Mouse (Mus musculus) gonadal fat pad, adult 2 months (tissue): ENCODE measurements around the gene Card6. TPM values are rescaled to one million over a fixed set of nuclear protein-coding genes. Genes with fewer than 3 reads are reported as not detected.
"Not testable (repeated sequence)": the region's sequence is repeated elsewhere in the genome, so short reads cannot be mapped to it uniquely, and the experiment has no call there.

Experiments used
- DNase-seq: peaks from one replicate; pipeline ENCODE4 v3.0.0-alpha.2; 2012; ENCODE audit warnings: low read depth
- polyA plus RNA-seq: library from polyadenylated mRNA; depleted of rRNA; stranded (reverse); fragments of >200 nt; gene quantifications from 2 replicates; pipeline ENCODE4 v1.2.3, GENCODE M21; 2012

Card6 gene
- polyA plus RNA-seq, 1 experiment, result 2.4 TPM

DNA sequence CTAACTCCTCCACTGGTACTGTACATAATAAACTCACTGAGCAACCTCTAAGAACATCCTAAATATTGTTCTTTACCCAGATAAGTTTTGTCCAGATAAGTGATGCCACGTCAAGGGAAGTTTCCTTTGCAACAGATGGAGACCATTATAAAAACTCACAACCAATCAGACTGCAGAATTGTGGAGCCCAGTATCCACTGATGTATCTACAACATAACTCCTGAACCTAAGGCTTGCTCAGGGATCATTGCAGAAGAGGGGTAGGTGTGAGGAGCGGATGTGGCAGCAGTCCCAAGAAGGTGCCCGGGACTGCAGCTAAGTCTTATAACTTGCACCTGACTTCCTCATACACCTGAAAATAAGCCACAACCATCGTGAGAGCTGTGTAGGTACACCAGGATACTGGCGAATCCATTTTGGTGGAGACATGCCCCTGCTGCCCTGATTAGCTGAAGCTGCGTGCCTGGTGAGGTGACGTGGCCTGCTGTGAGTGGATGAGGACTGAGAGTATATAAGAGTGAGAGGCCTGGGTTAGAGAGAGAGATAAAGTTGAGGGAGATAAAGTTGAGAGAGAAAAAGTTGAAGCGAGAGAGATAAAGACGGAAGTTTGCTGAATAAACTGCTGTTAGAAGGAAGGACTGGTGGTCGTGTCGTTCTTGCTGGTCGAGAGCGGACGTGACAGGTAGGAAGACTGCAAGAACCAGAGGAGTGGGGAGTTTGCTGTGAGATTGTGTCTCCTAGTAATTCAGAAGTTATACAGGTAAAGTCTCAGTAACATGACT lies 22.7 kb upstream of the Card6 start:
- not testable (repeated sequence) for DNase-seq

DNA sequence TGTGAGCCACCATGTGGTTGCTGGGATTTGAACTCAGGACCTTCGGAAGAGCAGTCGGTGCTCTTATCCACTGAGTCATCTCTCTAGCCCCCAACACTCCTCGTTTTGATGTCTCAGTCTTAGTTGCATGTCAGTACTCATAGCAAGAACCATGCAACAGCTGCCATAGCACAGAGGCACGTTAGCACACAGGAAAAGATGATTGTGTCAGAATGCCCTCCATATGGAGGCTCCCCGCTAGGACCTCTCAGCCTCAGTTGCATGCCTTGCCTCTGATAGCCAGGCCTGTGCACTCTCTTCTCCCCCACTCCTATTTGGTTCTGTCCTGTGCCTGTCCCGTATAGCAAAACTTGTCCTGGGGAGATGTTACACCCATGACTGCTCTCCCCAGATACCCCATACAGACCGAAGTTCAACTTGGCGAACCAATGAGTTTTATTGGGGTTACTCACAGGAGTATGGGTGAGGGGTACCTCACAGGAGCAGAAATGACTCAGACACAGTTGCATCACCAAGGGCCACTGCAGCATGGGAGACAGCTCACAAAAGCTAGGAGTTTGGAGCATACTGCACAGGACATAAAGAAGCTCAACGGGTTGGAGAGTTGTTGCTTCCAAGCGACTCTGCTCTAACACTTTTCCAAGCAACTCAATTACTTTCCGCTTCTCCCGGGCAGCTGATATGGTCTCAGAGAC lies 20.9 kb upstream of the Card6 start:
- no peak for DNase-seq

DNA sequence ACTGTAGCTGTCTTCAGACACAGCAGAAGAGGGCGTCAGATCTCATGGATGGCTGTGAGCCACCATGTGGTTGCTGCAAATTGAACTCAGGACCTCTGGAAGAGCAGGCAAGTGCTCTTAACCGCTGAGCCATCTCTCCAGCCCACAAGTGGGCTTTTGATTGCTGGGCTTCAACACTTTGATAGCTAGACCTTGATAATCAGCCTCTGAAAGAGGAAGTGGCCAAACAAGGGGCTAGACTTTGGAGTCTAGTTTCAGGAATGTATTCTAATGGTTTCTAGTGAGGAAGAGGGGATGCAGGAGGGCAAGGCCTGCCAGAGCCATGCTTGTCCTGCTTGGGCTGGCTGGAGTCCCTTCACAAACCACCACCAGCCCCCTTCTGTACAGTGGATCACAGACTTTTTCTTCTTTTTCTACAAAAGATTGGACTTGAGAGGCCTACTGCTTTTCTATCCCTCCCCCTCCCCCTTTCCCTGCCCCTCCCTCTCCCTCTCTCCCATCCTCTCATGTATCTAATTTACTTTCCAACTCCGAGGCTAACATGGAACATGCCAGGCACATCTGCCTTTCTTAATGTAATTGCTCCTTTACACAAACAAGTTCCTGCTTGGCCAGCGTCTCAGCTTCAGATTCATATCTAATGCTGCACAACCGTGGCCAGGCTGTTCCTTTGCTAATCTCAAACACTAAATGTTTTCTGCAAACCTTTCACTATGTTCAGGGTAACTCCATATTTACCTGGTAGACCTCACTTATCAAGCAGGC lies 20.0 kb upstream of the Card6 start:
- DNase-seq, result no peak

DNA sequence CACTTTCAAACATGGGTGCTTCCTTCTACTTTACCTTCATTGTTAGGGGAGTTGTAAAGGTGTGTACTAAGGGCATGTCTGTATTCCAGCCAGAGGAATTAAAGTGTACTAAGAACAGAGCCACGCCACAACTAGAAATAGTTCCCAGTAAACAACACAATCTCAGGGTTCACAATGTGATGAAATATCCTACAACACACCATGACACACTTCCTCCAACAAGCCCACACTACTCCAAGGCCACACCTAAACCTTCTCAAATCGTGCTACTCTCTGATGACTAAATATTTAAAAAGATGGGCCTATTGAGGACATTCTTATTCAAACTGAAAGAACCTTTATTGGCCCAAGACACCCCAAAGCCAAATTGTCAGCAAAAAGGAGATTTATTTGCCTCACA lies 19.1 kb upstream of the Card6 start:
- DNase-seq, result no peak

DNA sequence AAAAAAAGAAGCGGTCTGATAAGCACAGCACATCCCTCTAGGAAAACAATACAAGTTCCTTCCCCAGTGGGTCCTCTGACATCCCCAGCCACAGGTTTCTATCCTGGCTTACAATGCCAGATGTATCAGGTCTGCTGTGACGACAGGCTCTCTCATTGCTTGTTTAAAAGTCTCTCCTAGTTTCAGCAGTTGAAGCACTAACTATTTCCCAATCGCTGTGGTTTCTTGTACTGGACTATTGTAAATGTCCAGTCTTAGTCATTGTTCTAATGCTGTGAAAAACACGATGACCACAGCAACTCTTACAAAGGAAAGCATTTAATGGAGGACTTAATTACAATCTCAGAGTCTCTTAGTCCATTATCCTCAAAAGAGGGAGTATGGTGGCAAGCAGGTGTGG lies 18.1 kb upstream of the Card6 start:
- DNase-seq, result no peak

DNA sequence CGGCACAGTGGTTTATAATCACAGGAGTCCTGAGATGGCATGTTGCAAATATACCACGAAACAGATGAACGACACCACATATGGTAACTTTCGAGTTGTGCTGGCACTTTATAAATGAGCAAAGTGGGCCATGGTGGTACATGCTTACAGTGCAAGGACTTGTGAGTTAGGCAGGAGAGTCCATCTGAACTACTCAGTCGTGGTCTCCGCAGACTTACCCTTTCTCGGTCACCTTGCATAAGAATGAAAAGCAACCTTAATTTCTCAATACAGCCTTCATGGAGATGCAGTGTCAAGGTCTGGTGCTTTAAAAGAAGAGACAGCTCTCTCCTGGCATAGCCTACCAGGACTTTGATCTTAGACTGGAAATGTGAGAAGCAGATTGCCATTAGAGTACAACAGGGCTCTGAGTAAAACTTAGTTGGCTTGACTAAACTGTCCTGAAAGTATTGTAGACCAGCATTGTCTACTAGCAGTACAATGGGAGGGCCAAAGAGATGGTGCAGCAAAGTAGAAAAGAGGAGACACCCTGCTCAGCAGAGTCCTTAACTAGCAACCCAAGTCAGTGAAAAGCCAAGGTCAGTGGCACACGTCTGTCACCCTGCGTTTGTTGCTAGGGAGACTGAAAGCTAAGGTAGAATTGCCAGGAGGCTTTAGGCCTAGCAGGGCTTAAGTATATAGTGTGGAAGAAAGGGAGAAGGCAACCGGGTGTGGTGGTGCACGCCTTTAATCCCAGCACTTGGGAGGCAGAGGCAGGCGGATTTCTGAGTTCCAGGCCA lies 13.4 kb upstream of the Card6 start:
- DNase-seq, result no peak

DNA sequence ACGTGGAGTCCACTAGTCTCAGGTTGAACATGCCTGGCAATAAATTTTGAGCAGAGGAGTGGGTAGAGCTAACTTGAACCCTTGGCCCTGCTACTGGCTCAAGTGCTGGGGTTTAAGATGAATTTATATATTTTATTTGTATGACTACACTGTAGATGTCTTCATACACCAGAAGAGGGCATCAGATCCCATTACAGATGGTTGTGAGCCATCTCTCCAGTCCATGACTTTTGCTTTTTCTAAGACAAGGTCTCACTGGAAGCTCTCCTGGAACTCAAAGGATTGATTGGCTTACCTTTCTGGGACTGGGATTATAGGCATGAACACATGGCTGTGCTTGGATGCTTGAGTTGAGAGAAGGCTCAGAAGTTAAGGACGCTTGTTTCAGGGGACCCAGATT lies 11.4 kb upstream of the Card6 start:
- no peak for DNase-seq

DNA sequence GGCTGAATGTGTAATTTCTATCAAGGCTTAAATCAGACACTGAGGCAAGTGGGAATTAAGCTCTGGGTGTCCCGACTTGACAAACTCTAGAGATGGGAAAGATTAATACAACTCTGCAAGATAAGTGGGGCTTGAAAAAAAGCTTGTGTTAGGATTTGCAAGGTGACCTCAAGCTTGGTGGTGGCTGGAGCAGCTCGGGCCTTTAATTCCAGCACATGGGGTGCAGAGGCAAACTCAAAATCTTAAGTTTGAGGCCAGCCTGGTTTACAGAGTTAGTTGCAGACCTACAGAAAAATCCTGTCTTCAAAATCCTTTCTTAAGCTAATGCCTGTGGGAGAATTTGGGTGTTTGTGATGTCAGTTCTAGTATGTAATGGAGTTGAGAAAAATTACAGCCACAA lies 10.9 kb upstream of the Card6 start:
- DNase-seq, result no peak

DNA sequence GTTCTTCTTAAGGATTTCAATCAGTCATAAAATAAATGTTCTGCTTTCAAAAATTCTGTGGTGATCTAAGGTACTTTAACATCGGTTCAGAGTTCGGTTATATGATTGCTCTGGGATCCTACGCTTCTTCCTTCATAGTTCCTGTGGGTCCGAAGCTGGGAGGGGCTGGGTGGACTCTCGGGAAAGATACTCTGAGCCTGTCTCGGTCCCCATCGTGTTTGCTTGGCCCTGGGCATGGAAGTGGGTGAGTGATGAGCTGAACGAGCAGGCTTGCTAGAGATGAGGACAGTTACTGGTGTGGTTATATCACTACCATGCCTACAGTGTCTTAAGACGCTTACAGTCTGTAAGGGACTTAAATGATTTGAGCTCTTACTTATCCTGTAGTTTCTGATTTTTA lies 10.3 kb upstream of the Card6 start:
- DNase-seq, result no peak

DNA sequence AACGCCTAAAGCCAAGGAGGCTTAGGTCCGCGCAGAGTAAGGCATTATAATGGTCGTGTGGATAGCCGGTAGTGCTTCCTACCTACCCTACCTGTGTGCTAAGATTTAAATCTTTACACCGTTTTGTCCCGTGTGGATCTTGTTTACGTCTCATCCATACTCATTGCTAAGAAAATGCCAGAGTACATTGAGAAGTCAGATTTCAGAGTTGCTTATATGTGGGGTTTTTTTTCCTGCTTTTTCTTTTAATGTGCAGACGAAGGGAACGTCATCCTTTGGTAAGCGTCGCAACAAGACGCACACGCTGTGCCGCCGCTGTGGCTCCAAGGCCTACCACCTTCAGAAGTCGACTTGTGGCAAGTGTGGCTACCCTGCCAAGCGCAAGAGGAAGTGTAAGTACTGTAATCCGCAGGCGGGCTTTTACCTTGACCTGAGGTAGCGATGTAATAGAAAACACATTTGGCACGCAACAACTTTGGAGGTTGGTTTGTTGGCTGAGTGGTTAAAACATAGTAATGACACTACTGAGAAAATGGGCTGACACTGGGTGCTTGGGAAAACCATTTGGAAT lies 8.8 kb upstream of the Card6 start:
- DNase-seq, result no peak

DNA sequence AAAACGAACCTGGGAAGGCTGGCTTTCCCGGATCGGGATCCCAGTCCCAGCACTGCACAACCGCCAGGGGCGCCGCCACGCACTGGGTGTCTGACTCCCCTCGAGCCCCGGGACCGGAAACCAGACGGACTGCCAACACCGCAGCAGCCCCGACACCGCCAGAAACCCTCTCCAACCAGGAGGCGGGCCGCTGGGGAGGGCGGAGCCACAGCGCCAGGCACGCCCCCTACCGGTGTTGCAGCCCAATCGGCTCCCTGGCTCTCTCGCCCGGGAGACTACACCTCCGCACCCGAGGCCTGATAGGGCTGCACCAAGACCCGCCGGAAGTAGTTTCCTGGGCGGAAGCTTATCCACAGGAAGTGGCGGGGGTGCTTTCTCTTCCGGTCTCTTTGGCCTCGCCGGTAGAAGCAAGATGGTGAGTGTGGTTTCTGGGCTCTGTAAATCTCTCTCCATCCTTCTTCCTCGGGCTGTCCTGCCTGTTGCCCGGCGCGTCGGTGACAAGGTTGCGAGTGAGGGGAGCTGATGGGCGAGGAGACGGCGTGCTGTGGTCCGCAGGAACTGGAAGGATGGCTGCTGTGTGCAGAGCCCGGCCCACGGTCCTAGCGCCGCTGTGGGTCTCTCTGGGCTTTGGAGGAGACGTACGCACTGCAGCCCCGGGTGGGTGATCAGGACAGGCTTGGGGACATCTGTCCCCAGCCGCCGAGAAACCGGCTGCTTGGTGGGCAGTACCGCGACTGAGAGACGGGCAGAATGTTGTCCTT lies 8.1 kb upstream of the Card6 start, which contains the start of gene Rpl37:
Gene Rpl37 (plus strand): TSS at position 376 of the 761 bp plus-strand sequence.
- DNase-seq, result peak; percentile 69

DNA sequence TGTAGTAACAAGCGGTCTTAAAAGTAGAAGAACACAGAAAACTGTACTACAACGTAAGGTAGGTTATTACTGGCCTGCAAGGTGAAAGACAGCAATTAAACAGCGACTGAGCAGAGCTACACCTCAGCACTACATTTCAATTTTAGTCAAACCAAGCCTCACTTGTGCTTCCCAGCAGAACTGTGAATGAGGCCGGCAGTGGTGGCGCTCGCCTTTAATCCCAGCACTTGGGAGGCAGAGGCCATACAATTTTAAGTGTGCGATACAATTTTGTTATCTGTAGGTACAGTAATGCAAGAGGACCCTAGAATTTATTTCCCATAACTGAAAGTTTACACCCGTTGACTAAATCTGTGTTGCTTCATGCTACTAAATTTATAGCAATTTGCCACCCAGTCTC lies 6.8 kb upstream of the Card6 start:
- DNase-seq, result no peak

DNA sequence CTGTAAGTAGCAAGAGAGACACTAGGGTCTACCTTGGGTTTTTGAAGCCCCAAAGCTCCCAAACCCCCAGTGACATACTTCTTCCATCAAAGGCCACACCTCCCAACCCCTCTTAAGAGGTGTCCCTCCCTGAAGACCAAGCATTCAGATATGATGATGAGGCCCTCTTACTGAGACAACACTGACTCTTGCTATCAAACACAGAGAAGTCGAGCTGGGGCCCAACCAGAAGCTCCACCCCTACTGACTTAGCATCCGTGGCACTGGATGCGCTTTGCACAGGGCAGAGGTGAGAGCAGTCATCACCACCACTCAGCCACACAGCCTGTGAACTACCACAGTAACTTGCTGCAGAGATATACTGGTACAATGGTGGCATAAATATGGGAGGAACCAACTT lies 4.3 kb upstream of the Card6 start:
- no peak for DNase-seq

DNA sequence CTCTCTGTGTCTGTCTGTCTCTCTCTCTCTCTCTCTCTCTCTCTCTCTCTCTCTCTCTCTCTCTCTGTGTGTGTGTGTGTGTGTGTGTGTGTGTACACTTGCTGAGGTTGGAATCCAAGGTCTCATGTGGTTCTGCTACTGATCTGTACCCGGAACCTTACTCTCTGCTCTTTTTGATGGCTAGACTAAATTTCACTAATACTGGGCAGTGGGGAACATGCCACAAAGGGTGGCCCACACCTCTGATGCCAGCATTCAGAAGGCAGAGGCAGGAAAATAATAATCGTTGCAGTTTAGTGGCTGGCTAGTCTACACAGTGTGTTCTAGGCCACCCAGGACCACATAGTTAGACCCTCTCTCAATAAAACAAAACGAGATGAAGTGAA lies 309 bp upstream of the Card6 start:
- DNase-seq, result no peak

DNA sequence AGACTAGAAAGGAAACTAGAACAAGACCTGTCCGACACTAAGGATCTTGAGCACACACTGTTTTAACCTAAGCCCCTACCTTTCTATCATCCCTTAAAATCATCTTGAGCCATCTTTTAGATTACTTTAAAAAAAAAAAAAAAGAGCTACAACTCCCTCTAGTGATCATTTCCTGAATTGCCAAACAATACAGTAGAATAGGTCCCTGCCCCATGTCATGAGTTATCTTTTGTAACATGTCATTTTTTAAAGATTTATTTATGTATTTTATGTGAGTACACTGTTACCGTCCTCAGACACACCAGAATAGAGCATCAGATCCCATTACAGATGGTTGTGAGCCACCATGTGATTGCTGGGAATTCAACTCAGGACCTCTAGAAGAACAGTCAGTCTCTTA lies 2.0 kb downstream of the Card6 start:
- no peak for DNase-seq

DNA sequence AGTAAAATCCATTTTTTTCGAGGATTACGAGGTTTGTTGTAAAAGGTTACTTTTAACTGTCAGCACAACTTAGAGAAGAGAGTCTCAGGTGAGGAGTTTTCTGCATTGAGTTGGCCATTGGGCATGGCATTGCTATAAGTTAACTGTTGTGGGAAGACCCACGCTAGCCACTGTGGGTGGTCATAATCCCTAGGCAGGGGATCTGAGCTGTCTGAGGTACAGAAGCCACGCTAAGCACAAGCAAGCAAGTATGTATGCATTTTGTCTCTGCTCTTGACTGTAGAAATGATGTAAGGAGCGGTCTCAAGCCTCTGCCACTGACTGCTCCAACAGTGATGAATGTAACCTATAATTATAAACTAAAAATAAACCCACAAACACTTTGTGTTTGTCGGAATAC lies 2.4 kb downstream of the Card6 start:
- DNase-seq, result no peak

DNA sequence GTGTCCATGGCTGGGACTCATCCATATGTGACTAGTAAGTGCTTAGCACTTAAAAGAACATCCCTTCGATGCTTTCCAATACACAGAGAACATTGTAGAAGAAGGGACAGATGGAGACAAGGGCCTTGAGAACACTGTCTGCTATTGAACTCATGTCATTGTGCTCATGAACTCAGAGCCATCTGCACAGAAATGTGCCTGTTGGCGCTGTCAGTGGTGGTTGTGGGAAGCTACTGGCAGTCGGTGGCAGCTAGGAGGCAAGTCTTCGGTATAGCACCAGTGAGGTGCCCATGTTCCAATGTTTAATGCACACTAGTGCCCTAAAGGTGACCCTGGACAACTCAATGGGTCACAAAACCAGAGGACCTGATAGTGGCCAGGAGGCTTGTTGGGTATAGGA lies 6.0 kb downstream of the Card6 start:
- DNase-seq, result no peak

DNA sequence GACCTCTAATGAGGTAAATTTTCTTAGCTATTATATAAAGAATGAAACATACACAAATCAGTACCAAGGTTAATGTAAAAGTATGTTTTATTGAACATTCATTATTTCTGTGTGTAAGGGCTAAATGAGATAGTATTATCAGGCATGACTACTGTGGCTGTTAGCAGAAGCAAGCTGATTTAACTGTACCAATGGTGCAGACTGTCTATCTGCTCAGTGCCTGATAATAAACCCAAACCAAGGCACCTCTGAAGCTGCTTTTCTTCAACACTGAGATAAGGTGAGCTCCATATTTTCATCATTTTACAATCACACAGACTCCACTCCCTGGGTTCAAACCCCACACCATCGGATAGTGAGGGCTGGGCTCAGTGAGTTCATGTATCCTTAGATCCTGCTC lies 11.0 kb downstream of the Card6 start:
- no peak for DNase-seq

DNA sequence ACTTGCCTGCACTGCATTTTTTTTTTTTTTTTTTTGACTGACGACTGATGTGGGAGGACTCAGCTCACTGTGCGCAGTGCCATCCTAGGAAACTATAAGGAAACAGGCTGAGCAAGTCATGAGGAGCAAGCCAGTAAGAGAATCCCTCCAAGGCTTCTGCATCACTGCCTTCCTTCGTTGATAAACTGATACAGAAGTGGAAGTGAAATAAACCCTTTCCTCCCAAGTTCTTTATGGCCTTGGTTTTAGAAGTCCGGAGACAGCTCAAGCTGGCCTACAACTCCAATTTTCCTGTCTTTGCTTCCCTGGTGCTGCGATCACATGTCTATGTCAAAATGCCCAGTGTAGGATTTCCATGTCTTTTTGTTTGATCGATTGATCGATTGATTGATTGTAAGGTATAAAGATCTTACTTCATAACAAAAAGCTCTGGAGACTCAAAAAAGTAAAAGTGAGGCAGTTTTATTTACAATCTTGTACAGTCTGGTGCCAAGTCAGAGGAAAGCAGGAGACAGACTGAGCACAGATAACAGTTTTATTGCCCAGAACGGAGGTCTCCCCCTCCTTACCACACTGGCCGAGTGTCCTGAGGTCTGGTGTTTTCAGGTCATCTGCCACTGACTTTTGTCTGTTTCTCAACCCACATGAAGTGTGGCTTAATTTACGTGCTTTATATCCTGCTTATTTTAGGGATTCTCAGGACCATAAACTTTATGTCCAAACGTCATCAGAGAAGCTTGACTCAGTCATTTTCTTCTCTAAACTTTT lies 12.6 kb downstream of the Card6 start:
- no peak for DNase-seq

DNA sequence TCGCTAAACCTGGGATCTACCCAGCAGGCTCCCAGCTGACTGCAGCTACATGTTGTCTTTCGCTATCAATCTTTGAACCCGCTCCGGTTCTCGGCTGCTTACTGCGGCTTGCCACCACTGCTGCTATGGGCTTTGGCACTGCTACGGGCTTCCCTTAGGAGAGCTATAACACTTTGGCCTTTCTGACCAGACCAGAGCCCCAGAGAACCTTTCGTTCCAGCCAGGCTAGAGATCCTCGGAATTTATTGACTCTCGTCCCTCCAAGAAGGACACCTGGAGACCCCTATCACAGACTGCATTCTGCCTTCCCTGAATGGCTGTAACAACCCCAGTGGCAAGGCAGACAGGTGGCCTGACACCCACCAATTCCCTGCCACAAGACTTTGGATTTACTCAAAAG lies 18.2 kb downstream of the Card6 start:
- no peak for DNase-seq
